Mouse (Mus musculus) olfactory bulb, adult 2 months (tissue): Measurements from ENCODE around the gene Kirrel3.

Experiments used
- CTCF ChIP-seq: fragments of 200-500 bp; IDR thresholded peaks from 2 replicates; pipeline ENCODE4 v1.5.1; 2012; ENCODE audit warnings: low read depth, mild to moderate bottlenecking, low read length, moderate library complexity; ENCODE audit not compliant: insufficient read depth
- POLR2A ChIP-seq: fragments of 200-500 bp; IDR thresholded peaks from 2 replicates; pipeline ENCODE4 v1.6.1; 2012; ENCODE audit warnings: mild to moderate bottlenecking, low read depth, low read length, moderate library complexity; ENCODE audit not compliant: insufficient read depth

GRCm38 (mm10) chr9:34485759-34486431 lies at the start of gene Kirrel3:
- peak; percentile 58 for TF ChIP-seq CTCF
- peak; percentile 43; the same call in 1 of the 2 replicates for TF ChIP-seq POLR2A
